Mouse (Mus musculus) neural tube, embryonic 13.5 days (tissue): ENCODE results near the gene Pik3cd. TPM values are rescaled to one million over a fixed set of nuclear protein-coding genes. Genes with fewer than 3 reads are reported as not detected.

Experiments used
- ATAC-seq: fragments of 200-750 bp; cut with Nextera tagmentation; 2 replicates; pipeline ENCODE4 v1.8.0; 2017; ENCODE audit warnings: low read depth, mild to moderate bottlenecking, moderate TSS enrichment, moderate library complexity
- H3K27ac ChIP-seq: fragments of 300-500 bp; sonication (generic); replicated peaks from 2 replicates; pipeline ENCODE4 v1.5.1; 2015; ENCODE audit warnings: moderate library complexity, mild to moderate bottlenecking, inconsistent platforms
- H3K27me3 ChIP-seq: fragments of 300-500 bp; sonication (generic); 2 replicates; pipeline ENCODE4 v1.6.1; 2015; ENCODE audit warnings: mild to moderate bottlenecking, inconsistent platforms
- H3K36me3 ChIP-seq: fragments of 300-500 bp; sonication (generic); 2 replicates; pipeline ENCODE4 v1.6.1; 2015; ENCODE audit warnings: mild to moderate bottlenecking, inconsistent platforms
- H3K4me1 ChIP-seq: fragments of 300-500 bp; sonication (generic); replicated peaks from 2 replicates; pipeline ENCODE4 v1.6.1; 2015; ENCODE audit warnings: inconsistent platforms
- H3K4me2 ChIP-seq: fragments of 300-500 bp; sonication (generic); 2 replicates; pipeline ENCODE4 v1.6.1; 2015; ENCODE audit warnings: inconsistent platforms, mild to moderate bottlenecking, moderate library complexity
- H3K4me3 ChIP-seq: fragments of 300-500 bp; sonication (generic); 2 replicates; pipeline ENCODE4 v1.5.1; 2015; ENCODE audit warnings: mild to moderate bottlenecking, inconsistent platforms
- H3K9ac ChIP-seq: fragments of 300-500 bp; sonication (generic); 2 replicates; pipeline ENCODE4 v1.6.1; 2015; ENCODE audit warnings: moderate library complexity, mild to moderate bottlenecking, inconsistent platforms
- H3K9me3 ChIP-seq: fragments of 300-500 bp; sonication (generic); 2 replicates; pipeline ENCODE4 v1.6.1; 2016; ENCODE audit warnings: inconsistent platforms
- WGBS: fragments of 180-500 bp; shearing (Covaris S2); methylation state at CpG from one replicate; pipeline ENCODE4 v1.1.7; 2015; 5-methylcytosine and 5-hydroxymethylcytosine counted together
- polyA plus RNA-seq: library from polyadenylated mRNA; unstranded; fragments of >200 nt; fragmentation: Nextera tagmentation; extraction: Ambion mirVana; gene quantifications from 2 replicates; pipeline ENCODE4 v1.2.1, GENCODE M21; 2015

Gene Pik3cd
- polyA plus RNA-seq, 1 experiment from 2014 or later = 20.0 TPM

DNA sequence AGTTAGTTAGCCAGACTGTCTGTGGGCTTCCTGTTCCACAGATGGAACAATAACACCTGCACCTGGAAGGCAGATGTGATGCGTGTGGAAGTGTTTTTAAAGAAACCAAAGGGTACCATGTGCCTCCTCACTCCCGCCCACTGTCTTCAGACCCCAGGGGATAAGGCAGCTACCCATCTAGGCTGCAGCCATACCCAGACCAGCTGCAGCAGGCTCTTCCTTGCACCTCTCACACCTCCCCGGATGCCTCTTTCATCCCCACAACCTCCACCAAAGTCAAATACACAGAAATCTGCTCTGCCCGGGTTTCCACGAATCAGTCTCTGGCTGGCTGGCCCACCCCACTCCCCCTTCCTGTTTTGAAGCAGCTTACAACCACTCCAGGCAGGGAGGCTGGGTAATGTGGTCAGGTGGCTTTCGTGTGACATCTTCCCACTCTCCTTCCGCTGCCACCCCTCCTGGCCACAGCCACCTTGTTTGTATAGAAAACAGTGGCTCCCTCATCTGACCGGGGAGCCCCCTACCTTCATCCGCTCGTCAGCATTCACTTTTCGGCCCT, 44.4 kb downstream of the Pik3cd start:
- no peak overlapping the region for H3K4me3 ChIP-seq
- H3K27ac ChIP-seq = no peak overlapping the region
- H3K27me3 ChIP-seq = no peaks in the 10 kb centered on the region
- 78% methylated on average over 11 of the region's 11 CpGs for WGBS
- H3K9me3 ChIP-seq = no peaks in the 10 kb centered on the region
- peaks cover 83% of the 10 kb centered on the region for H3K36me3 ChIP-seq
- ATAC-seq = no peak
- no peak overlapping the region for H3K9ac ChIP-seq
- no peak overlapping the region for H3K4me2 ChIP-seq
- H3K4me1 ChIP-seq = no peaks in the 10 kb centered on the region

DNA sequence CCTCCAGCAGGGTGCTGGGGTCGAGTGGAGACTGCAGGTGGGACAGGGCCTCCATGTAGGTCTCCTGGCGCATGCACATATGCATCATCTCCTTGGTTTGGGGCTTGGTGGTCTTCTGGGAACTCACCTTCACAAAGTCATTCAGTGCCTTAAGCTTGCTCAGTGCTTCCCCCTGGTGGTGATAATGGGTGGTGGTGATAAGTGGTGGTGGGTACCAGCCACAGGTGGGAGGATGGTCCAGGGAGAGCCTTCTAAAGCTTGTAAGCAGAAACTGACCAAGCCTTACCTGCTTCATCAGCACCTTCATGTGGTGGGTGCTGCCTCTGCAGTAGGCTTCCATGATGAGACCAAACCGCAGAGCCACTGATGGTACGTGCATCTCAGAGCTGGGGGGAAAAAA, 48.1 kb downstream of the Pik3cd start:
- Histone ChIP-seq H3K4me2 (no peak overlapping the region), H3K27ac (no peak overlapping the region), H3K4me3 (no peak overlapping the region), H3K27me3 (no peaks in the 10 kb centered on the region), H3K36me3 (peaks cover 98% of the 10 kb centered on the region), H3K4me1 (no peaks in the 10 kb centered on the region), H3K9me3 (no peaks in the 10 kb centered on the region), H3K9ac (no peak overlapping the region)
- 94% methylated on average over 4 of the region's 4 CpGs for WGBS
- no peak for ATAC-seq

- Histone ChIP-seq H3K4me2 (no peak overlapping the region), H3K4me3 (no peak overlapping the region), H3K9ac (no peak overlapping the region), H3K36me3 (peaks cover 100% of the 10 kb centered on the region), H3K9me3 (no peaks in the 10 kb centered on the region), H3K4me1 (no peaks in the 10 kb centered on the region), H3K27me3 (no peaks in the 10 kb centered on the region), H3K27ac (no peak overlapping the region)
- WGBS = 74% methylated on average over 24 of the region's 24 CpGs
- ATAC-seq = no peak
Measured at GRCm38 (mm10) chr4:149650493-149651193, 51.7 kb downstream of the Pik3cd start.

- Histone ChIP-seq H3K4me1 (no peaks in the 10 kb centered on the region), H3K27me3 (no peaks in the 10 kb centered on the region), H3K36me3 (peaks cover 98% of the 10 kb centered on the region), H3K9me3 (no peaks in the 10 kb centered on the region), H3K4me2 (no peak overlapping the region), H3K27ac (no peak overlapping the region), H3K4me3 (no peak overlapping the region), H3K9ac (no peak overlapping the region)
- ATAC-seq = no peak
- WGBS = 90% methylated on average over 20 of the region's 20 CpGs
Measured at GRCm38 (mm10) chr4:149648031-149648805, 54.2 kb downstream of the Pik3cd start.

DNA sequence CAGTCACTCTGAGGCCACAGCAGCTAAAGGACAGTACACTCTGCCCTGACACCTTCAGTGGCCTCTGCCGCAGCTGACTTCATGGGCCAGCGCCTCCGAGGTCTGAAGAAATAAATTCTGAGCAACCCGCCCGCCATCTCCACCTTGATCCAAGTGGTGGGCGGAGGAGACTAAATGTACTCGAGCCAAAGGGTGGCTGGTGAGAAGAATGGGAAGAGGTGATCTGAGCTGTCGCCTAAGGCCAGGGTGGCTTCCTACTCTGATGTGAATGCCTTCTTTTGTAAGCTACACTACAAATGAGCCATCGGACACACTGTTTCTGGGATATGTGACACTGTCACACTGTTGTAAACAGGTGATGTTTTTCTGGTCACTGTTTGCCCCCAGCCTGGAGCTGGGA, 56.6 kb downstream of the Pik3cd start:
- WGBS = 88% methylated on average over 9 of the region's 9 CpGs
- H3K9ac ChIP-seq = no peak overlapping the region

GRCm38 (mm10) chr4:149641956-149642355, 60.4 kb downstream of the Pik3cd start:
- no peak overlapping the region for H3K4me3 ChIP-seq
- H3K9ac ChIP-seq = no peak overlapping the region
- peaks cover 94% of the 10 kb centered on the region for H3K36me3 ChIP-seq
- H3K9me3 ChIP-seq = no peaks in the 10 kb centered on the region
- WGBS = 82% methylated on average over 5 of the region's 5 CpGs
- ATAC-seq = no peak
- no peak overlapping the region for H3K27ac ChIP-seq
- no peaks in the 10 kb centered on the region for H3K4me1 ChIP-seq
- H3K4me2 ChIP-seq = no peak overlapping the region
- H3K27me3 ChIP-seq = no peaks in the 10 kb centered on the region

More for the DNA sequence above, 56.6 kb downstream of the Pik3cd start:
- Histone ChIP-seq H3K9me3 (no peaks in the 10 kb centered on the region), H3K36me3 (peaks cover 98% of the 10 kb centered on the region), H3K27ac (no peak overlapping the region), H3K4me2 (no peak overlapping the region), H3K4me1 (no peaks in the 10 kb centered on the region), H3K27me3 (no peaks in the 10 kb centered on the region), H3K4me3 (no peak overlapping the region)
- ATAC-seq = no peak

DNA sequence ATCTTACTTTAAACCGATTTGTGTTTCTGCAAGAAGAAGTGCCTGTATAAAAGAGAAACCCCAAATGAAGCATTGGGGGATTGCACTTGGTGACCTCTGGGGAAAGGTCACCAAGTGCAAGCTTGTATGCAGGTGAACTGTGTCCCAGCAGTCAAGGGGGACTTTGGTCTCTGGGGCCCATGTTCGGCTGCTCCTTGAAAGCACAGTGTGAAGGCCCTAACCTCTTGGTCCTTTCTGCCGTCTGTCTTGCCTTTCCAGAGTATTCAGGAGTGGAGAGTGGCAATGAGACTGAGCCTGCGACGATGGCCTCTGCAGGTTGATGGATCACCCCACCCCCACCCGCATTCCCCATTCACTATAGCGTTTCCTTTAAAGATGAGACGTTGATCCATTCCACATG, 61.0 kb downstream of the Pik3cd start:
- no peaks in the 10 kb centered on the region for H3K4me1 ChIP-seq
- WGBS = 81% methylated on average over 8 of the region's 8 CpGs

GRCm38 (mm10) chr4:149640831-149641230, 61.5 kb downstream of the Pik3cd start:
- 85% methylated on average over 9 of the region's 9 CpGs for WGBS
- no peak overlapping the region for H3K4me3 ChIP-seq
- ATAC-seq = no peak
- H3K9ac ChIP-seq = no peak overlapping the region
- no peak overlapping the region for H3K4me2 ChIP-seq
- H3K36me3 ChIP-seq = peaks cover 94% of the 10 kb centered on the region
- no peaks in the 10 kb centered on the region for H3K4me1 ChIP-seq
- H3K9me3 ChIP-seq = no peaks in the 10 kb centered on the region
- no peak overlapping the region for H3K27ac ChIP-seq
- no peaks in the 10 kb centered on the region for H3K27me3 ChIP-seq

More for the DNA sequence above, 61.0 kb downstream of the Pik3cd start:
- peaks cover 94% of the 10 kb centered on the region for H3K36me3 ChIP-seq
- no peak overlapping the region for H3K9ac ChIP-seq
- no peak overlapping the region for H3K27ac ChIP-seq
- H3K4me3 ChIP-seq = no peak overlapping the region
- no peaks in the 10 kb centered on the region for H3K9me3 ChIP-seq
- H3K4me2 ChIP-seq = no peak overlapping the region
- ATAC-seq = no peak
- H3K27me3 ChIP-seq = no peaks in the 10 kb centered on the region

DNA sequence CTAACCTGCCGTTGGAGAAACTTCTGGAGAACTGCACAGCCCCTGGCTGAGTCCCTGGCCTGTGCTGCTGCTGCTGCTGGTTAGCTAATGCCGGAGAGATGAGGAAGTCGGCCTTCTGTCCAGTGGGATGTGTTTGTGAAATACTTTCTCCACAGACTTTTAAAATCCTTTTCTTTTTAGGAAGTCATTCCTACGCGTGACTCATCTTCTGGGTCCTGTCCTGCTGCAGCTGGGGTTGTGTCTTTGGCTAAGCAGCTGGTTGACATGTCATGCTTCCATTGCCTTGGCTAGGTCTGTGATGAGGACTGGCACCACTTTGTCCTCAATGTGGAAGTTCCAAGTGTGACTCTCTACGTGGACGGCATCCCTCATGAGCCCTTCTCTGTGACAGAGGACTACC, 64.4 kb downstream of the Pik3cd start:
- no peak overlapping the region for H3K9ac ChIP-seq
- H3K4me1 ChIP-seq = no peaks in the 10 kb centered on the region
- no peak overlapping the region for H3K27ac ChIP-seq
- H3K36me3 ChIP-seq = peaks cover 94% of the 10 kb centered on the region
- no peaks in the 10 kb centered on the region for H3K27me3 ChIP-seq
- H3K4me2 ChIP-seq = no peak overlapping the region
- H3K9me3 ChIP-seq = no peaks in the 10 kb centered on the region
- no peak overlapping the region for H3K4me3 ChIP-seq
- WGBS = 89% methylated on average over 7 of the region's 7 CpGs
- ATAC-seq = no peak

- Histone ChIP-seq H3K4me1 (no peaks in the 10 kb centered on the region), H3K9me3 (no peaks in the 10 kb centered on the region), H3K27ac (no peak overlapping the region), H3K9ac (no peak overlapping the region), H3K36me3 (peaks cover 93% of the 10 kb centered on the region), H3K27me3 (no peaks in the 10 kb centered on the region), H3K4me3 (no peak overlapping the region), H3K4me2 (no peak overlapping the region)
- ATAC-seq = no peak
- WGBS = 94% methylated on average over 8 of the region's 8 CpGs
Measured at GRCm38 (mm10) chr4:149635915-149636415, 66.4 kb downstream of the Pik3cd start.

- Histone ChIP-seq H3K27ac (no peak overlapping the region), H3K4me2 (no peak overlapping the region), H3K27me3 (no peaks in the 10 kb centered on the region), H3K36me3 (peaks cover 94% of the 10 kb centered on the region), H3K9me3 (no peaks in the 10 kb centered on the region), H3K4me3 (no peak overlapping the region), H3K4me1 (no peaks in the 10 kb centered on the region), H3K9ac (no peak overlapping the region)
- WGBS = 92% methylated on average over 11 of the region's 11 CpGs
- no peak for ATAC-seq
Measured at GRCm38 (mm10) chr4:149634966-149635365, 67.4 kb downstream of the Pik3cd start.

DNA sequence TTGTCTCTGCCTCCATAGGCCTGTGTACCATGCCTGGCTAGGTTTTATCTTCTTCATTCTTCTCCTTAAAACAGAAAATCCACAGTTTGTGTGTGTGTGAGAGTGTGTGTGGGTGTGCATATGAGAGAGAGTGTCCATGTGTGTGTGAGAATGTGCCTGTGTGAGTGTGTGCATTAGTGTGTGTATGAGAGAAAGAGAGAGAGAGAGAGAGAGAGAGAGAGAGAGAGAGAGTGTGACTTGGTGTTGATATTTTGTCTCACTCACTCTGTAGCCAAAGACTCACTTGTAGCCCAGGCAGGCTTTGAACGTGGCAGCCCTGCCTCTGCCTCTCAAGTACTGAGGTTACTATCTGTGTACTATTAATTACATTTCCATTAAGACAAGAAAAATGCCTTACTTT, 68.2 kb downstream of the Pik3cd start:
- no peaks in the 10 kb centered on the region for H3K9me3 ChIP-seq
- WGBS = 81% methylated on average over 1 of the region's 1 CpGs
- H3K4me2 ChIP-seq = no peak overlapping the region
- H3K4me3 ChIP-seq = no peak overlapping the region
- H3K4me1 ChIP-seq = no peaks in the 10 kb centered on the region
- H3K9ac ChIP-seq = no peak overlapping the region
- no peak for ATAC-seq
- no peak overlapping the region for H3K27ac ChIP-seq
- no peaks in the 10 kb centered on the region for H3K27me3 ChIP-seq
- peaks cover 93% of the 10 kb centered on the region for H3K36me3 ChIP-seq
